Mouse (Mus musculus): ENCODE measurements around the gene Cnksr3. TPM values are rescaled to one million over a fixed set of nuclear protein-coding genes. Genes with fewer than 3 reads are reported as not detected.

The Cnksr3 gene
- polyA plus RNA-seq, 2 experiments = 12.3 to 15.3 TPM

GRCm38 (mm10) chr10:7138049-7138448 lies 74.0 kb downstream of the Cnksr3 start:
- Histone ChIP-seq H3K4me3 (replicated peaks; ENCODE audit: low read length) (no peak overlapping the region), H3K4me1 (ENCODE audit: control insufficient read depth, insufficient read depth, low read length) (no peaks in the 10 kb centered on the region), H3K36me3 (ENCODE audit: control insufficient read depth, insufficient read depth, low read length) (peaks cover 24% of the 10 kb centered on the region), H3K27me3 (ENCODE audit: control insufficient read depth, insufficient read depth, low read length) (no peaks in the 10 kb centered on the region), H3K4me2 (replicated peaks; ENCODE audit: low read depth, low read length, severe bottlenecking) (no peak overlapping the region), H3K9me3 (ENCODE audit: control insufficient read depth, low read length) (no peaks in the 10 kb centered on the region), H3K9ac (ENCODE audit: low read depth, low read length, severe bottlenecking) (no peak overlapping the region), H3K27ac (replicated peaks; ENCODE audit: low read depth, low read length) (no peak overlapping the region)
- 65% methylated on average over 12 of the region's 12 CpGs for WGBS
- DNase-seq (ENCODE audit: low spot score) (no peak), ATAC-seq (ENCODE audit: low FRiP score, low read depth) (no peak)
- TF ChIP-seq POLR2A (IDR thresholded peaks at IDR 0.05; ENCODE audit: borderline replicate concordance, extremely low read depth, insufficient read depth, insufficient read length) = no peak

GRCm38 (mm10) chr10:7135751-7136150 lies 76.3 kb downstream of the Cnksr3 start:
- Histone ChIP-seq H3K4me2 (replicated peaks; ENCODE audit: low read depth, low read length, severe bottlenecking) (no peak overlapping the region), H3K36me3 (ENCODE audit: control insufficient read depth, insufficient read depth, low read length) (peaks cover 34% of the 10 kb centered on the region), H3K4me1 (ENCODE audit: control insufficient read depth, insufficient read depth, low read length) (no peaks in the 10 kb centered on the region), H3K27me3 (ENCODE audit: control insufficient read depth, insufficient read depth, low read length) (no peaks in the 10 kb centered on the region), H3K27ac (replicated peaks; ENCODE audit: low read depth, low read length) (no peak overlapping the region), H3K9me3 (ENCODE audit: control insufficient read depth, low read length) (no peaks in the 10 kb centered on the region), H3K9ac (ENCODE audit: low read depth, low read length, severe bottlenecking) (no peak overlapping the region), H3K4me3 (replicated peaks; ENCODE audit: low read length) (no peak overlapping the region)
- DNase-seq (ENCODE audit: low spot score) (no peak), ATAC-seq (ENCODE audit: low FRiP score, low read depth) (no peak)
- WGBS = 73% methylated on average over 2 of the region's 2 CpGs
- TF ChIP-seq POLR2A (IDR thresholded peaks at IDR 0.05; ENCODE audit: borderline replicate concordance, extremely low read depth, insufficient read depth, insufficient read length) = no peak

GRCm38 (mm10) chr10:7133005-7133404 lies 79.0 kb downstream of the Cnksr3 start:
- ATAC-seq (ENCODE audit: low FRiP score, low read depth) (no peak), DNase-seq (ENCODE audit: low spot score) (no peak)
- 85% methylated on average over 5 of the region's 5 CpGs for WGBS
- no peaks in the 10 kb centered on the region for H3K9me3 ChIP-seq (ENCODE audit: control insufficient read depth, low read length)
- H3K4me2 ChIP-seq (replicated peaks; ENCODE audit: low read depth, low read length, severe bottlenecking) = no peak overlapping the region
- H3K27me3 ChIP-seq (ENCODE audit: control insufficient read depth, insufficient read depth, low read length) = no peaks in the 10 kb centered on the region
- H3K36me3 ChIP-seq (ENCODE audit: control insufficient read depth, insufficient read depth, low read length) = peaks cover 45% of the 10 kb centered on the region
- no peaks in the 10 kb centered on the region for H3K4me1 ChIP-seq (ENCODE audit: control insufficient read depth, insufficient read depth, low read length)
- H3K27ac ChIP-seq (replicated peaks; ENCODE audit: low read depth, low read length) = no peak overlapping the region
- no peak overlapping the region for H3K4me3 ChIP-seq (replicated peaks; ENCODE audit: low read length)
- no peak for TF ChIP-seq POLR2A (IDR thresholded peaks at IDR 0.05; ENCODE audit: borderline replicate concordance, extremely low read depth, insufficient read depth, insufficient read length)
- H3K9ac ChIP-seq (ENCODE audit: low read depth, low read length, severe bottlenecking) = no peak overlapping the region

GRCm38 (mm10) chr10:7131441-7131840 lies 80.6 kb downstream of the Cnksr3 start:
- no peak overlapping the region for H3K4me3 ChIP-seq (replicated peaks; ENCODE audit: low read length)
- H3K9me3 ChIP-seq (ENCODE audit: control insufficient read depth, low read length) = no peaks in the 10 kb centered on the region
- no peak overlapping the region for H3K4me2 ChIP-seq (replicated peaks; ENCODE audit: low read depth, low read length, severe bottlenecking)
- H3K27me3 ChIP-seq (ENCODE audit: control insufficient read depth, insufficient read depth, low read length) = no peaks in the 10 kb centered on the region
- no peak for ATAC-seq (ENCODE audit: low FRiP score, low read depth)
- no peak for TF ChIP-seq POLR2A (IDR thresholded peaks at IDR 0.05; ENCODE audit: borderline replicate concordance, extremely low read depth, insufficient read depth, insufficient read length)
- H3K36me3 ChIP-seq (ENCODE audit: control insufficient read depth, insufficient read depth, low read length) = peaks cover 59% of the 10 kb centered on the region
- DNase-seq (ENCODE audit: low spot score) = no peak
- H3K9ac ChIP-seq (ENCODE audit: low read depth, low read length, severe bottlenecking) = no peak overlapping the region
- 98% methylated on average over 3 of the region's 3 CpGs for WGBS
- no peaks in the 10 kb centered on the region for H3K4me1 ChIP-seq (ENCODE audit: control insufficient read depth, insufficient read depth, low read length)
- H3K27ac ChIP-seq (replicated peaks; ENCODE audit: low read depth, low read length) = no peak overlapping the region

GRCm38 (mm10) chr10:7127828-7128227 lies 84.2 kb downstream of the Cnksr3 start:
- TF ChIP-seq POLR2A (IDR thresholded peaks at IDR 0.05; ENCODE audit: borderline replicate concordance, extremely low read depth, insufficient read depth, insufficient read length) = no peak
- Histone ChIP-seq H3K4me2 (replicated peaks; ENCODE audit: low read depth, low read length, severe bottlenecking) (no peak overlapping the region), H3K27ac (replicated peaks; ENCODE audit: low read depth, low read length) (no peak overlapping the region), H3K9ac (ENCODE audit: low read depth, low read length, severe bottlenecking) (no peak overlapping the region), H3K36me3 (ENCODE audit: control insufficient read depth, insufficient read depth, low read length) (peaks cover 63% of the 10 kb centered on the region), H3K4me1 (ENCODE audit: control insufficient read depth, insufficient read depth, low read length) (no peaks in the 10 kb centered on the region), H3K9me3 (ENCODE audit: control insufficient read depth, low read length) (no peaks in the 10 kb centered on the region), H3K4me3 (replicated peaks; ENCODE audit: low read length) (no peak overlapping the region), H3K27me3 (ENCODE audit: control insufficient read depth, insufficient read depth, low read length) (no peaks in the 10 kb centered on the region)
- ATAC-seq (ENCODE audit: low FRiP score, low read depth) = no peak
- WGBS = 92% methylated on average over 9 of the region's 9 CpGs
- DNase-seq (ENCODE audit: low spot score) = no peak

- no peaks in the 10 kb centered on the region for H3K9me3 ChIP-seq (ENCODE audit: control insufficient read depth, low read length)
- TF ChIP-seq POLR2A (IDR thresholded peaks at IDR 0.05; ENCODE audit: borderline replicate concordance, extremely low read depth, insufficient read depth, insufficient read length) = no peak
- no peak overlapping the region for H3K9ac ChIP-seq (ENCODE audit: low read depth, low read length, severe bottlenecking)
- H3K4me3 ChIP-seq (replicated peaks; ENCODE audit: low read length) = no peak overlapping the region
- ATAC-seq (ENCODE audit: low FRiP score, low read depth) (no peak), DNase-seq (ENCODE audit: low spot score) (no peak)
- no peak overlapping the region for H3K4me2 ChIP-seq (replicated peaks; ENCODE audit: low read depth, low read length, severe bottlenecking)
- WGBS = 91% methylated on average over 12 of the region's 12 CpGs
- no peak overlapping the region for H3K27ac ChIP-seq (replicated peaks; ENCODE audit: low read depth, low read length)
- peaks cover 61% of the 10 kb centered on the region for H3K36me3 ChIP-seq (ENCODE audit: control insufficient read depth, insufficient read depth, low read length)
- no peaks in the 10 kb centered on the region for H3K27me3 ChIP-seq (ENCODE audit: control insufficient read depth, insufficient read depth, low read length)
- no peaks in the 10 kb centered on the region for H3K4me1 ChIP-seq (ENCODE audit: control insufficient read depth, insufficient read depth, low read length)
These were observed 85.2 kb downstream of the Cnksr3 start for GRCm38 (mm10) chr10:7126882-7127281.

Data from limb, embryonic 14.5 days (tissue).